Comparison of ENCODE assay signal across 8 mouse cellular contexts in the genomic region with DNA sequence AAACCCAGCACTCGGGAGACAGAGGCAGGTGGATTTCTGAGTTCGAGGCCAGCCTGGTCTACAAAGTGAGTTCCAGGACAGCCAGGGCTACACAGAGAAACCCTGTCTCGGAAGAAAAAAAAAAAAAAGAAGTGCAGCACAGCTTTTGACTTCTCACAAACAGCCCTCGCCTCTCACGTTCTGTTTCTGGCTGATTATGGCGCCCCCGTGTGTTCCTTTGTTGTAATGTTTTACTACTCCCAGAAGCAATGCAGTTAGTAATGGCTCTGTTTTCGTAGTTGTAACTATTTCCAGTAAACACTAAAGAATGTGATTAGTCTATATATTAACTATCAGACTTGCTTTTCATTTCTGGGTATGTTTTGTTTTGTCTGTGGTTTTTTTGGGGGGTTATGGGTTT. TPM values are rescaled to one million over a fixed set of nuclear protein-coding genes. Genes with fewer than 3 reads are reported as not detected.
DNase-seq lines count a peak whose midpoint lies in the region; ATAC-seq and TF ChIP-seq lines count a peak whose summit lies in the region.
"Not testable (repeated sequence)": the region's sequence is repeated elsewhere in the genome, so short reads cannot be mapped to it uniquely, and the experiment has no call there.

No protein-coding gene starts in this region.

- 16% methylated on average over 8 of the region's 8 CpGs for WGBS in kidney, postnatal 0 days
- WGBS in liver, adult 2 months = 17% methylated on average over 8 of the region's 8 CpGs

- not testable (repeated sequence) for H3K9ac ChIP-seq in kidney, postnatal 0 days (ENCODE audit: low read depth, low read length); liver, adult 2 months (ENCODE audit: low read depth, low read length)

- not testable (repeated sequence) for H3K4me1 ChIP-seq in kidney, postnatal 0 days (replicated peaks; ENCODE audit: insufficient read depth, low read length); liver, adult 2 months (ENCODE audit: control insufficient read depth, insufficient read depth, low read length)

- H3K4me2 ChIP-seq in kidney, postnatal 0 days (ENCODE audit: low read length) = not testable (repeated sequence)

- peak; percentile 83 for TF ChIP-seq CTCF in kidney, postnatal 0 days (IDR thresholded peaks at IDR 0.05; ENCODE audit: low read depth)
- TF ChIP-seq CTCF in liver, adult 2 months (IDR thresholded peaks at IDR 0.05; ENCODE audit: low read depth, low read length) = peak; percentile 59; the same call in 1 of the 2 replicates

- H3K27ac ChIP-seq in kidney, postnatal 0 days; liver, adult 2 months (replicated peaks; ENCODE audit: insufficient read depth, low read depth, low read length): not testable (repeated sequence)

- ATAC-seq in kidney, postnatal 0 days (replicated peaks; ENCODE audit: low FRiP score, low read depth) = not testable (repeated sequence)

- H3K27me3 ChIP-seq in kidney, postnatal 0 days (ENCODE audit: insufficient read depth, low read length); liver, adult 2 months (ENCODE audit: control insufficient read depth, insufficient read depth, low read length); splenic B cell, adult 2 months (ENCODE audit: control insufficient read depth, insufficient read depth, low read length, poor library complexity, severe bottlenecking): not testable (repeated sequence)

- not testable (repeated sequence) for TF ChIP-seq POLR2A in liver, adult 2 months (IDR thresholded peaks at IDR 0.05; ENCODE audit: extremely low read depth, insufficient read depth, low read length)

- peak; percentile 83 for DNase-seq in CD4-positive, CD25-positive, alpha-beta regulatory T cell, adult 2 months (ENCODE audit: low read depth, low spot score)
- peak; percentile 48 for DNase-seq in adrenal gland, postnatal 25 days
- DNase-seq in embryo, embryonic 11 days = peak; percentile 86
- peak; percentile 45 for DNase-seq in heart, adult 8-10 months (ENCODE audit: low spot score)
- peak; percentile 91 for DNase-seq in kidney, postnatal 0 days (ENCODE audit: low spot score)
- peak; percentile 50 for DNase-seq in liver, adult 2 months (ENCODE audit: extremely low read depth, low read depth, low spot score)
- DNase-seq in naive thymus-derived CD4-positive, alpha-beta T cell, adult 2 months (ENCODE audit: low read depth) = peak; percentile 82
- peak; percentile 89 for DNase-seq in splenic B cell, adult 2 months (ENCODE audit: low read depth, low spot score)

- not testable (repeated sequence) for H3K9me3 ChIP-seq in kidney, postnatal 0 days (replicated peaks; ENCODE audit: low read length)

- not testable (repeated sequence) for H3K4me3 ChIP-seq in kidney, postnatal 0 days (replicated peaks; ENCODE audit: low read depth, low read length); liver, adult 2 months (ENCODE audit: insufficient read depth, low read depth, low read length)

- H3K79me2 ChIP-seq in liver, adult 2 months (ENCODE audit: control insufficient read depth, insufficient read depth, low read length) = not testable (repeated sequence)

- not testable (repeated sequence) for H3K36me3 ChIP-seq in kidney, postnatal 0 days (ENCODE audit: insufficient read depth, low read length); liver, adult 2 months (ENCODE audit: control insufficient read depth, insufficient read depth, low read length); splenic B cell, adult 2 months (ENCODE audit: control insufficient read depth, insufficient read depth, low read length, poor library complexity, severe bottlenecking)

RNA-seq across cellular contexts. Expression of gene Rnft1, which starts 20.2 kb away (rescaled TPM):
- total RNA-seq in adrenal gland, postnatal 25 days (2021) = 29.6 and 36.7 TPM in 2 replicates
- 10 to 100 TPM; 25.4 to 30.0 (median 29.3) TPM for total RNA-seq in heart, adult 8-10 months (2022)
- 48.3 and 53.3 TPM in 2 replicates for polyA plus RNA-seq in kidney, postnatal 0 days (2015; fragmentation: Nextera tagmentation; extraction: Ambion mirVana)
- total RNA-seq in liver, adult 2 months (2014; rRNA removed) = 18.9 and 19.1 TPM in 2 replicates
- polyA plus RNA-seq in liver, adult 2 months (2012; rRNA removed) = 6.8 and 9.4 TPM in 2 replicates
